In the genomic region with DNA sequence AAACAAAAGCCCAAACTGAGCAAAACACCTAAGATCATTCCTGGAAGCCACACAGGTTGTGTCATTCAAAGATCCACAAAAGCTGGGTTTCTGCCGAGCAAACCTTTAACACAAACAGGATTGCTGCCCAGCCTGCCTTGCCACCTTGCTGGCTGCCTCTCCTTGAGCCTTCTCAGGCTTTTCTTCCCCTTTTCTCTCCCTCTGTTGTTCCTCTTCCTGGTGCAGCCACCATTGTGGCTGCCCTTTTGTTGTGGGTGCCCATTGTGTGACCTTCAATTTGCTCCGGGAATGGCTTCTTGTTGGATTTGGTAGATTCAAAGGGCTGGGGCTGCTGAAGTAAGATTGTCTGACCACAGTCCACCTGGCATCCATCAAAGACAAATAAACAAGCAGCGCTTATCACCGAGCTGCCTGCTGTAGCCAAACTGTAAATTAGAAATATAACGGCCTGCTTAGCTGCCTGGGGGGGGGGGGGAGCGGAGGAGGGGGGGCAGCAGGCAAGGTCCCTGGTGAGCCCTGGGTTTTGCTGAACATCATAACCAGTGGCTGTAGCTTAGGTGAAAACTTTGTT, we compare ENCODE assay signal across 16 mouse cellular contexts.
A peak's percentile ranks its signal among the peaks of the same experiment; 100 is the strongest.
DNase-seq lines count a peak whose midpoint lies in the region; ATAC-seq and TF ChIP-seq lines count a peak whose summit lies in the region.
"Had no signal": no experiment of that assay in that cellular context is flagged by ENCODE, and none has a peak within 500 bp of the region (broad histone marks: within the 10 kb centered on the region; RNA-seq: fewer than 3 reads in every experiment).

No protein-coding gene starts in this region.

- no peak for TF ChIP-seq POLR2A in liver, adult 2 months (IDR thresholded peaks at IDR 0.05; ENCODE audit: extremely low read depth, insufficient read depth, low read length)
- no peak; a peak in 1 of 4 replicates for TF ChIP-seq POLR2A in MEL (IDR thresholded peaks at IDR 0.05; ENCODE audit: control insufficient read depth in 1 of 2, insufficient read depth in 1 of 2, low read depth in 1 of 2, low read length in 2 of 2, poor library complexity in 1 of 2)

- no peak overlapping the region for H3K4me3 ChIP-seq in liver, adult 2 months (ENCODE audit: insufficient read depth, low read depth, low read length)
- H3K4me3 ChIP-seq in liver, embryonic 11.5 days (ENCODE audit: low read depth, low read length): no peak overlapping the region
- H3K4me3 ChIP-seq in MEL (ENCODE audit: control insufficient read depth in 1 of 2, insufficient read depth in 1 of 2, low read depth in 2 of 2, low read length in 2 of 2): peak overlapping the region in 1 of 2 experiments; percentile 21; a peak in 1 of 4 replicates
- H3K4me3 ChIP-seq in hindbrain, embryonic 14.5 days (replicated peaks; ENCODE audit: low read length): no peak overlapping the region
- H3K4me3 ChIP-seq in liver, embryonic 15.5 days (replicated peaks): no peak overlapping the region
- no peak overlapping the region for H3K4me3 ChIP-seq in intestine, embryonic 15.5 days (replicated peaks)
- H3K4me3 ChIP-seq: forebrain, embryonic 15.5 days; heart, embryonic 10.5 days; left cerebral cortex, adult 2 months; megakaryocyte, embryonic 14.5 days; neural tube, embryonic 12.5 days had no signal

- H3K4me2 ChIP-seq in liver, embryonic 11.5 days: no peak overlapping the region
- no peak overlapping the region for H3K4me2 ChIP-seq in hindbrain, embryonic 14.5 days (replicated peaks)
- H3K4me2 ChIP-seq in liver, embryonic 15.5 days: peak overlapping the region; percentile 7; the same call in 1 of the 2 replicates
- H3K4me2 ChIP-seq in intestine, embryonic 15.5 days (replicated peaks): no peak overlapping the region
- H3K4me2 ChIP-seq: forebrain, embryonic 15.5 days; neural tube, embryonic 12.5 days had no signal

- H3K9ac ChIP-seq in liver, adult 2 months (ENCODE audit: low read depth, low read length): no peak overlapping the region
- no peak overlapping the region for H3K9ac ChIP-seq in liver, embryonic 11.5 days (ENCODE audit: low read depth, low read length)
- peak overlapping the region; percentile 53 for H3K9ac ChIP-seq in MEL (ENCODE audit: control insufficient read depth, low read depth, low read length, poor library complexity, severe bottlenecking)
- H3K9ac ChIP-seq in hindbrain, embryonic 14.5 days: peak overlapping the region; percentile 34; the same call in 1 of the 2 replicates
- H3K9ac ChIP-seq in liver, embryonic 15.5 days: no peak overlapping the region
- H3K9ac ChIP-seq in intestine, embryonic 15.5 days: no peak overlapping the region
- H3K9ac ChIP-seq: forebrain, embryonic 15.5 days; neural tube, embryonic 12.5 days had no signal

- no peaks in the 10 kb centered on the region for H3K79me2 ChIP-seq in liver, adult 2 months (ENCODE audit: control insufficient read depth, insufficient read depth, low read length)
- H3K79me2 ChIP-seq in MEL (ENCODE audit: control insufficient read depth, insufficient read depth, low read length, poor library complexity): no peaks in the 10 kb centered on the region

- no peaks in the 10 kb centered on the region for H3K9me3 ChIP-seq in liver, embryonic 11.5 days (ENCODE audit: control insufficient read depth, low read length)
- H3K9me3 ChIP-seq in MEL (replicated peaks; ENCODE audit: insufficient read depth, low read length): no peaks in the 10 kb centered on the region
- H3K9me3 ChIP-seq in hindbrain, embryonic 14.5 days (ENCODE audit: control insufficient read depth, low read length): no peaks in the 10 kb centered on the region
- H3K9me3 ChIP-seq in liver, embryonic 15.5 days (replicated peaks): no peaks in the 10 kb centered on the region
- no peaks in the 10 kb centered on the region for H3K9me3 ChIP-seq in intestine, embryonic 15.5 days
- H3K9me3 ChIP-seq: forebrain, embryonic 15.5 days; heart, embryonic 10.5 days; megakaryocyte, embryonic 14.5 days; neural tube, embryonic 12.5 days had no signal

- peak; percentile 92 for DNase-seq in liver, adult 2 months (ENCODE audit: extremely low read depth, low read depth, low spot score)
- DNase-seq in liver, embryonic 11.5 days (ENCODE audit: low spot score): no peak
- peak; percentile 71 for DNase-seq in MEL (ENCODE audit: low read depth, low spot score)
- no peak for DNase-seq in hindbrain, embryonic 14.5 days (ENCODE audit: low spot score)
- no peak for DNase-seq in layer of hippocampus, postnatal 10 days (ENCODE audit: low spot score in 2 of 2)
- DNase-seq: adrenal gland, postnatal 25 days; heart, postnatal 36 days; kidney, adult 8-10 months; lung, adult 2 months had no signal

- peak; percentile 33 to 79; a peak in 3 of 4 replicates for TF ChIP-seq EP300 in MEL (IDR thresholded peaks at IDR 0.05; ENCODE audit: low read depth in 1 of 2, low read length in 2 of 2)

- peaks cover 15% of the 10 kb centered on the region for H3K4me1 ChIP-seq in liver, adult 2 months (ENCODE audit: control insufficient read depth, insufficient read depth, low read length)
- H3K4me1 ChIP-seq in liver, embryonic 11.5 days (replicated peaks; ENCODE audit: control insufficient read depth, insufficient read depth, low read length): no peaks in the 10 kb centered on the region
- H3K4me1 ChIP-seq in MEL (ENCODE audit: control insufficient read depth in 1 of 2, insufficient read depth in 2 of 2, low read length in 2 of 2): peaks cover 0 to 13% of the 10 kb centered on the region in 2 experiments; a peak in 3 of 4 replicates
- peaks cover 10% of the 10 kb centered on the region for H3K4me1 ChIP-seq in hindbrain, embryonic 14.5 days (replicated peaks; ENCODE audit: control insufficient read depth, insufficient read depth, low read length)
- no peaks in the 10 kb centered on the region; the same call in 1 of the 2 replicates for H3K4me1 ChIP-seq in liver, embryonic 15.5 days (replicated peaks)
- no peaks in the 10 kb centered on the region for H3K4me1 ChIP-seq in intestine, embryonic 15.5 days (replicated peaks)

- TF ChIP-seq CTCF in liver, adult 2 months (IDR thresholded peaks at IDR 0.05; ENCODE audit: low read depth, low read length): no peak
- no peak for TF ChIP-seq CTCF in MEL (IDR thresholded peaks at IDR 0.05 in 2 of 3, conservative IDR thresholded peaks at IDR 0.05 in 1 of 3; ENCODE audit: control insufficient read depth in 1 of 3, insufficient read depth in 1 of 3, low read depth in 2 of 3, low read length in 3 of 3, poor library complexity in 1 of 3, severe bottlenecking in 1 of 3)

- H3K27me3 ChIP-seq in liver, adult 2 months (ENCODE audit: control insufficient read depth, insufficient read depth, low read length): no peaks in the 10 kb centered on the region
- no peaks in the 10 kb centered on the region for H3K27me3 ChIP-seq in liver, embryonic 11.5 days (replicated peaks; ENCODE audit: control insufficient read depth, insufficient read depth, low read length)
- H3K27me3 ChIP-seq in MEL (ENCODE audit: control insufficient read depth in 1 of 2, insufficient read depth in 2 of 2, low read length in 2 of 2): no peaks in the 10 kb centered on the region
- no peaks in the 10 kb centered on the region for H3K27me3 ChIP-seq in hindbrain, embryonic 14.5 days (ENCODE audit: control insufficient read depth, insufficient read depth, low read length)
- H3K27me3 ChIP-seq in liver, embryonic 15.5 days: no peaks in the 10 kb centered on the region
- H3K27me3 ChIP-seq in intestine, embryonic 15.5 days (replicated peaks): no peaks in the 10 kb centered on the region
- H3K27me3 ChIP-seq: forebrain, embryonic 15.5 days; megakaryocyte, embryonic 14.5 days; neural tube, embryonic 12.5 days had no signal

- WGBS in liver, adult 2 months: 10% methylated on average over 6 of the region's 6 CpGs
- 22% methylated on average over 5 of the region's 6 CpGs for WGBS in liver, embryonic 11.5 days
- WGBS in hindbrain, embryonic 14.5 days: 9% methylated on average over 5 of the region's 6 CpGs
- WGBS in liver, embryonic 15.5 days (ENCODE audit: insufficient replicate concordance): 9% methylated on average over 6 of the region's 6 CpGs
- WGBS in intestine, embryonic 15.5 days: 17% methylated on average over 5 of the region's 6 CpGs

- H3K36me3 ChIP-seq in liver, adult 2 months (ENCODE audit: control insufficient read depth, insufficient read depth, low read length): no peaks in the 10 kb centered on the region
- H3K36me3 ChIP-seq in liver, embryonic 11.5 days (ENCODE audit: control insufficient read depth, insufficient read depth, low read length): no peaks in the 10 kb centered on the region
- peaks cover 0 to 11% of the 10 kb centered on the region in 2 experiments; a peak in 2 of 4 replicates for H3K36me3 ChIP-seq in MEL (ENCODE audit: control insufficient read depth in 1 of 2, insufficient read depth in 2 of 2, low read length in 2 of 2)
- no peaks in the 10 kb centered on the region for H3K36me3 ChIP-seq in hindbrain, embryonic 14.5 days (replicated peaks; ENCODE audit: control insufficient read depth, insufficient read depth)
- no peaks in the 10 kb centered on the region for H3K36me3 ChIP-seq in liver, embryonic 15.5 days (replicated peaks)
- H3K36me3 ChIP-seq in intestine, embryonic 15.5 days: no peaks in the 10 kb centered on the region
- H3K36me3 ChIP-seq: forebrain, embryonic 15.5 days; heart, embryonic 10.5 days; neural tube, embryonic 12.5 days had no signal

- H3K27ac ChIP-seq in liver, adult 2 months (replicated peaks; ENCODE audit: insufficient read depth, low read depth, low read length): peak overlapping the region; percentile 11; the same call in 1 of the 2 replicates
- H3K27ac ChIP-seq in liver, embryonic 11.5 days (ENCODE audit: low read depth, low read length): no peak overlapping the region
- peak overlapping the region; percentile 76 for H3K27ac ChIP-seq in MEL (ENCODE audit: control insufficient read depth, low read depth, low read length)
- 0 out of 2 replicates have a peak overlapping the region, but pooled peaks have one; percentile 14 for H3K27ac ChIP-seq in hindbrain, embryonic 14.5 days
- H3K27ac ChIP-seq in liver, embryonic 15.5 days (replicated peaks): no peak overlapping the region
- H3K27ac ChIP-seq in intestine, embryonic 15.5 days: no peak overlapping the region
- H3K27ac ChIP-seq: forebrain, embryonic 15.5 days; heart, embryonic 10.5 days; left cerebral cortex, adult 2 months; neural tube, embryonic 12.5 days had no signal

- no peak for ATAC-seq in liver, embryonic 11.5 days (replicated peaks; ENCODE audit: low FRiP score)
- ATAC-seq in hindbrain, embryonic 14.5 days (ENCODE audit: low FRiP score): no peak
- no peak for ATAC-seq in liver, embryonic 15.5 days (ENCODE audit: insufficient read depth)
- no peak for ATAC-seq in intestine, embryonic 15.5 days
- ATAC-seq: forebrain, embryonic 15.5 days had no signal

- no peak for TF ChIP-seq RAD21 in MEL (IDR thresholded peaks at IDR 0.05; ENCODE audit: low read depth, low read length)

TF ChIP-seq in MEL, 35 proteins besides CTCF, POLR2A, EP300 and RAD21 (continues in another document):
- peak; percentile 80 for TF ChIP-seq TCF12 (IDR thresholded peaks at IDR 0.05; ENCODE audit: low read depth, low read length)
- 0 out of 2 replicates have a peak, but pooled peaks have one; percentile 20 for TF ChIP-seq RCOR1 (IDR thresholded peaks at IDR 0.05; ENCODE audit: low read depth, low read length)
- 0 out of 2 replicates have a peak, but pooled peaks have one; percentile 12 for TF ChIP-seq GATA1 (IDR thresholded peaks at IDR 0.05; ENCODE audit: low read depth, low read length)
- no peak for TF ChIP-seq USF2 (IDR thresholded peaks at IDR 0.05; ENCODE audit: borderline replicate concordance in 1 of 2, insufficient read depth in 1 of 2, low read depth in 1 of 2, low read length in 2 of 2)

Comparison
In these comparisons a context has a peak if more than half of its experiments do, and no peak if none do; other contexts are left out.
1. DNase-seq: peak in liver, adult 2 months (single experiment) and MEL (single experiment); none in liver, embryonic 11.5 days (single experiment), hindbrain, embryonic 14.5 days (single experiment) and layer of hippocampus, postnatal 10 days (0 of 2).
2. H3K27ac ChIP-seq: peak in liver, adult 2 months (single experiment), MEL (single experiment) and hindbrain, embryonic 14.5 days (single experiment); none in liver, embryonic 11.5 days (single experiment), liver, embryonic 15.5 days (single experiment) and intestine, embryonic 15.5 days (single experiment).
3. H3K9ac ChIP-seq: peak in MEL (single experiment) and hindbrain, embryonic 14.5 days (single experiment); none in liver, adult 2 months (single experiment), liver, embryonic 11.5 days (single experiment), liver, embryonic 15.5 days (single experiment) and intestine, embryonic 15.5 days (single experiment).